Mouse (Mus musculus) G1E-ER4 (cell line): Measurements from ENCODE around the gene Gbp2. TPM values are rescaled to one million over a fixed set of nuclear protein-coding genes. Genes with fewer than 3 reads are reported as not detected.

Experiments used
- GATA1 ChIP-seq: IDR thresholded peaks from one replicate; pipeline ENCODE4 v1.8.0; 2012; ENCODE audit warnings: low read length, inconsistent platforms
- polyA plus RNA-seq: library from polyadenylated mRNA; stranded (reverse); fragments of >175 nt; gene quantifications from 2 replicates; pipeline ENCODE4 v1.2.3, GENCODE M21; 2012

The Gbp2 gene
- polyA plus RNA-seq, 1 experiment = not detected

GRCm38 (mm10) chr3:142664723-142665122, 44.3 kb downstream of the Gbp2 start:
- no peak for TF ChIP-seq GATA1

DNA sequence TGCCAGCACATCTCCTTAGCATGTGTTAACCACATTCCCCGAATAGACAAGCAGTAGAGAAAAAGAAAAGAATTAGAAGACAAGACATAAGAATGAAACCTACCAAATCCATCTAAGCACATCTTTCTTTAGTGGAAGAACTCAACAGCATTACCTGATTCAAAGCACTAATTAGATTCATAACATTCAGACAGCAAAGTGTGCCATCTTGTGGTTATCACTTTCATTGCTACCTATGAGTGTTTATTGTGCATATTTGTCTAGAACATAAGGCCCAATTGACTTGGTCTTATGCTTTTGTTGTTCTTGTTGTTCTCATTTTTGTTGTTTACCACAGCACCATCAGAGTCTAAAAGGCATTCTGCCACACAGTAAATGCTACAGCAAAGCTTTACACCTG, 54.2 kb downstream of the Gbp2 start:
- no peak for TF ChIP-seq GATA1

Other genes starting within 250 kb of the Gbp2 start
- 30.8 and 38.6 TPM in 2 replicates for gene Pdlim5, start 224.9 kb upstream of the Gbp2 start, polyA plus RNA-seq
- not detected in 2 replicates for gene Gbp5, start 126.6 kb upstream of the Gbp2 start, polyA plus RNA-seq
- not detected in 2 replicates for gene Gbp7, start 90.3 kb upstream of the Gbp2 start, polyA plus RNA-seq
- gene Gbp3, start 60.6 kb upstream of the Gbp2 start, polyA plus RNA-seq = not detected in 2 replicates
- gene Gbp2b, start 25.8 kb upstream of the Gbp2 start, polyA plus RNA-seq = not detected in 2 replicates
- not detected in 2 replicates for gene Kyat3, start 80.4 kb downstream of the Gbp2 start, polyA plus RNA-seq
- 3.6 and 3.7 TPM in 2 replicates for gene Gtf2b, start 144.4 kb downstream of the Gbp2 start, polyA plus RNA-seq